Mouse (Mus musculus): ENCODE results near the gene Ifit1bl2. TPM values are rescaled to one million over a fixed set of nuclear protein-coding genes. Genes with fewer than 3 reads are reported as not detected.
"Not testable (repeated sequence)": the region's sequence is repeated elsewhere in the genome, so short reads cannot be mapped to it uniquely, and the experiment has no call there.

Gene Ifit1bl2
- total RNA-seq, 2 experiments from 2014 or later: 1.1 to 2.1 TPM

DNA sequence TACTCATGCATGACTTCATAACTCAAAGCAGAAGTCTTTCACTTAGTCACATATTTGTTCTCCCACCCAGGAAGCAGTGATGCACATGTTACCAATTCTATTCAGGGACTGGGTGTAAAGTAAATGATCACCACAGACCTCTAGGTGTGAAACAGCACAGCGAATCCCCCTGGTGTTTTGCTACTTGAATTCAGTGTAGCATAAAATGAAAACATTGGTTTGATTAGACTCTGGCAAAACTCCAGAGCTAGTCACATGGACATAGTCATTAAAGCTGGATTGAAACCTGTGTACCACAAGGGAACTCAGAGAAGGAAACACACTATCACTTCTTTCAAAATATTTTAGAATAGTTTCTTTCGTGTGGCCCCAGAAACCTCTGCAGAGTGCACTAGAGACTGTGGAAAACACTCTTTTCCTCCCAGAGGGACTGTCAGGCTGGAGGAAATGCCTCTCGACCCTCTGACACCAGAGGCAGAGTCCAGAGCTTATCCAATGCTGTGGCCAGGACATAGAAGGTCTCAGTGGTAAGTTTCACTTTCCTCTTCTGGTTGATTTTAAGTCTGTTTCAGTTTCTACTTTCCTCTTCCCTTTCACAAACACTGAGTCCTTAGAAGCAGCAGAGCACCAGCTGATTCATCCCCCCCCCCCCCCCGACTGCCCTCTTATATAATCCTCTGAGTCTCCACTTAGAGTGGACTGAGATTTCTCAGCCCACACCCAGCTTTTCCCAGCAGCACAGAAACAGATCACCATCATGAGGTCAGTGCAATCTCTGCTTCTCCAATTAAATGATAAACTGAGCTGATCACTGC is 33.1 kb downstream of the Ifit1bl2 start, which contains the start of gene Ifit3b:
Gene Ifit3b (plus strand): TSS at position 734 of the 815 bp plus-strand sequence.
- DNase-seq: peak; percentile 72 to 75

- no peak for DNase-seq
These were observed 35.1 kb downstream of the Ifit1bl2 start for GRCm38 (mm10) chr19:34605472-34605871.

GRCm38 (mm10) chr19:34601888-34602287 is 38.7 kb downstream of the Ifit1bl2 start, which contains the start of gene Ifit1bl1:
Gene Ifit1bl1 (minus strand): TSS chr19:34601956.
- DNase-seq: not testable (repeated sequence)

DNA sequence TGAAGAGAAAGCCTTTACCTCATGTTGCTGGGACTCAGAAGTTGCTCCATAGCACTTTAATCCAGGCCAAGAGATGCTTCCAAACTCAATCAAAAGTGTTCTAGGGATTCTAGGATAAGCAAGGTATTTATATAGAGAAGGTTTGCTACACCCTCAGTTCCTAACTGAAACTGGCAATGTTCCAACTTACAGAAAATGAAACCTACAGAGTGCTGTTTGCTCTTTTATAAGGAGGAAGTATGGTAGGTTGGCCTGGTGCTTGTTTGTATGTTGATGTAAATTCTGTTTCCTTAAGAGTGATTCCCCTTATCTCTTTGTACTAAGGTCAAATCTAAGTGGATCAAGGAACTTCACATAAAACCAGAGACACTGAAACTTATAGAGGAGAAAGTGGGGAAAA is 41.3 kb downstream of the Ifit1bl2 start:
- DNase-seq: not testable (repeated sequence)

DNA sequence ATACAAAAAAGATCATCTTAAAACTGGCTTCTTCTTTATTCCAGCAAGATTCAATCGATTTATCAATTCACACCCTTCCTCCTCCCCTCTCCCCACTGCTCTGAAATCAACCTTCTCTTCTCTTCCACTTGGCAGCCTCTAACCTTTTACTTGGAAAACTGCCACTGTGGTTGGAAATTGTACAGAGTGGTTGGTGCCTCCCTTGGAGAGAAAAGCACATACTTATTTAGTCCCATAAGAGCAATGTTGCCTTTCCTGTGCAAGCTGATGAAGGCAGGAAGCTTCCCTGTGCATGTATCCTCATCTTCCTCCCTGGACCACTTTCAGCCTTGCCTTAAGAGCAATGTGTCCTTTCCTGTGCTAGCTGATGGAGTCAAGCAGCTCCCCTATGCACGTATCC is 42.2 kb downstream of the Ifit1bl2 start:
- peak; percentile 82 to 86 for DNase-seq

DNA sequence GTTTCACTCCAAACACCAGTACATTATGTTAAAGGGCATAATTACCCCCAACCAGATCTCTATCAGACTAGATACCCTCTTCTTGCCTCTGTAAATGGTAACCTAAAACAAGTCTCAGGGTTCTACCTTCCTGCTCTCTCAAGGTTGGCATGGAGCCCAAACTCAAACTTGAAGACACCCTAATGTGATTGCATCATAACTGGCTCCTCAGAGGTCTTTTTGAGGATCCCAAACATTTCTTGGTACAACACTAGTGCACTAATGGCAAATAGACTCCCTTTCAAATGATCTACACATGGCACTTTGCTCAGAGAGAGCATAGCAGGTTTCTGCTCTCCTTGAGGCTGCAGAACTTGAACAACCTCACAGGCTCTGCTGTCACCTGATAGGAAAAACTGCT is 43.7 kb downstream of the Ifit1bl2 start:
- no peak for DNase-seq

GRCm38 (mm10) chr19:34594523-34594922 is 46.0 kb downstream of the Ifit1bl2 start:
- DNase-seq: not testable (repeated sequence)

DNA sequence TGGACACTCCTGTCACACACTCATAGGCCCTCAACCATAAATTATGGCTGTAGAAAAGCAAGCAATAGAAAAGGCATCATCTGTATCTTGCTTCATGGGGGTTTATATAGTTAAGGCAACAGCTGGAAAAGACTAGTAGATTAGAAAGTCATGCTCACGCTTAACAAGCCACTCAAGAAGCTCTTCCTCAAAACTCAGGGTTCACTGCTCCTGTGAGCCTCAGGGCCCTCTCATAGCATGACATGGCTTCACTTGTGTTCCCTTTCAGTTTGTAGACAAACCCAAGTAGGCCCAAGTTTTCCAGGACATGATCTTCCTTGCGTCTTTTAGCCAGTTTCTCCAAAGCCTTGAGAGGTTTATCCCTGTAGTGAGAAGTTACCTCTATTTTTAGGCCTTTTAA is 47.1 kb downstream of the Ifit1bl2 start:
- no peak for DNase-seq

GRCm38 (mm10) chr19:34588959-34589358 is 51.6 kb downstream of the Ifit1bl2 start:
- no peak for DNase-seq

DNA sequence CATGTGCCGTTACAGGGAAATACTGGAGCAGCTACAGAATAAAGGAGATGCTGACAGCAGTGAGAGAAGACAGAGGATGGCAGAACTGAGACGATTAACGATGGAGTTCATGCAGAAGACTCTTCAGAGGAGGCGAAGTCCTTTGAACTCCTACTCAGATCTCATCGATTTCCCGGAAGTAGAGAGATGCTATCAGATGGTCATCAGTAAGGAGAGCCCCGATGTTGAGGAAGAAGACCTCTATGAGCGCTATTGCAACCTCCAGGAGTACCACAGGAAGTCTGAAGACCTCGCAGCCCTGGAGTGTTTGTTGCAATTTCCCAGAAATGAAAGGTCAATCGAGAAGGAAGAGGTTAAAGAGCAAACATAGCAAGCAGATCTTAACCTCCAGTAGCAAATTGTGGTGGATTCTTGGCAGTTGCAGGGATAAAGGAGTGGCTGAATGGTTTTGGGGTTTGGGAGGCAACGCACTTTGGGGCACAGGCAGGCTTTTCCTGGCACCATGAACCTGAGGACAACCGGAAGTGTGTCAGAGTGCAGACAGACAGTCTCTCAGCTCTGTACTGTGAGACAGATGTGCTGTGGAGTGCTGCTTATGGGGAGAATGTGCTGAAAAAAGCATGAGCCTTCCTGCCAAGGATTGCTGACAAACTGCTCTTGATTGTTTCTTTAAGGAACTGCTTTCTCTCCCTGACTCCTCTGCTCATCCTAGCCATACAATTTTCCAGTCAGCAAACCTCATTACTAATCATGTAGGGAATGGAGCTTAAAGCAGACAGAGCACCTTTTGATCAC is 52.4 kb downstream of the Ifit1bl2 start:
- not testable (repeated sequence) for DNase-seq

DNA sequence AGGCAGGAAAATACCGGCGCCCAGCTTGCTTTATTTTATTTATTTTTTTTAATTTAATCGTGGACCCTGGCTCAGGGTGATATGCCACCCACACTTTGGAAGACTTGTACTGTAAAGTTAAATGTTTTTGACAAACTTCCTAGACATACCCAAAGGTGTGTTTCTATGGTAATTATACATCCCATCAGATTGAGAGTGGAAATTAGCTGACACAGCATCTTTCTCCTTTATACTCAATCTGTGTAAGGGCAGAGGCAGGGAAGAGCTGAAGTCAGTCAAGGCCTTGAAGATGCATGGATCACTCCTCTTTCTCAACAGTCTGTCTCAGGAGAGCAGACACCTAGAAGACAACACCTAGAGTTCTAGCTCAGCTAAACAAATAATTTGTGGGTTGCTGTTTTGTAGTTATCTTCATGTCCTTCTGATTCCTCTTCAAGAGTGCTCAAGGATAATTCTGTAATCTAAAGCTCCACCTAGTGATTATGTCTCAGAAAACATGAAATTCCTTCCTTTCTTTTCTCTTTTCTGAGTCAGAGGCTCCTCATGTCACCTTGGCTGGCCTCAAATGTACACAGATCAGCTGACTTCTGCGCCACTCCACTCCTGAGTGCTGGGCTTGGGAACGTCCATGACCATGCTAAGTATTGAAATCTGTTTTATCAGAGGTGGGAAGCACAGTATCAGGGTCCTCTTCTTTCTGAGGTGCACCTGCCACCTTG is 54.6 kb downstream of the Ifit1bl2 start:
- DNase-seq: not testable (repeated sequence)

DNA sequence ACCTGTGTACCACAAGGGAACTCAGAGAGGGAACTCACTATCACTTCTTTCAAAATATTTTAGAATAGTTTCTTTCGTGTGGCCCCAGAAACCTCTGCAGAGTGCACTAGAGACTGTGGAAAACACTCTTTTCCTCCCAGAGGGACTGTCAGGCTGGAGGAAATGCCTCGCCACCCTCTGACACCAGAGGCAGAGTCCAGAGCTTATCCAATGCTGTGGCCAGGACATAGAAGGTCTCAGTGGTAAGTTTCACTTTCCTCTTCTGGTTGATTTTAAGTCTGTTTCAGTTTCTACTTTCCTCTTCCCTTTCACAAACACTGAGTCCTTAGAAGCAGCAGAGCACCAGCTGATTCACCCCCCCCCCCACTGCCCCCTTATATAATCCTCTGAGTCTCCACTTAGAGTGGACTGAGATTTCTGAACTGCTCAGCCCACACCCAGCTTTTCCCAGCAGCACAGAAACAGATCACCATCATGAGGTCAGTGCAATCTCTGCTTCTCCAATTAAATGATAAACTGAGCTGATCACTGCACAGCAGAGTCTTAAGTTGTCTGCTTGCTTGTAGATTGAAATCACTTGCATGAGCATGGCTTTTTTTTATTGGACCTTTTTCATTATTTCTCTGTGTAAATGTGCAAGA is 57.3 kb downstream of the Ifit1bl2 start, which contains the start of gene Ifit3:
Gene Ifit3 (plus strand): TSS at position 406 of the 641 bp plus-strand sequence.
- DNase-seq: peak; percentile 50 to 68

GRCm38 (mm10) chr19:34582696-34583095 is 57.8 kb downstream of the Ifit1bl2 start:
- not testable (repeated sequence) for DNase-seq

- no peak for DNase-seq
These were observed 63.4 kb downstream of the Ifit1bl2 start for GRCm38 (mm10) chr19:34577121-34577520.

DNA sequence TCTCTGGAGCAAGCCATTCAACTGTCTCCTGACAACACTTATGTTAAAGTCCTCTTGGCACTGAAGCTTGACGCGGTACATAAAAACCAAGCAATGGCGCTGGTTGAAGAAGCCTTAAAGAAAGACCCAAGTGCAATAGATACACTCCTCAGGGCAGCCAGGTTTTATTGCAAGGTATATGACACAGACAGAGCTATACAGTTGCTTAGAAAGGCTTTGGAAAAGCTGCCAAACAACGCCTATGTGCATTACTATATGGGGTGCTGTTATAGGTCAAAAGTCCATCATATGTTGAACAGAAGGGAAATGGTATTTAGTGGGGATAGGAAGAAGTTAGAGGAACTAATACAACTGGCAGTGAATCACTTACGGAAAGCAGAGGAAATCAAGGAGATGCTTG is 66.9 kb downstream of the Ifit1bl2 start:
- DNase-seq: no peak

GRCm38 (mm10) chr19:34571080-34571479 is 69.5 kb downstream of the Ifit1bl2 start:
- no peak for DNase-seq

DNA sequence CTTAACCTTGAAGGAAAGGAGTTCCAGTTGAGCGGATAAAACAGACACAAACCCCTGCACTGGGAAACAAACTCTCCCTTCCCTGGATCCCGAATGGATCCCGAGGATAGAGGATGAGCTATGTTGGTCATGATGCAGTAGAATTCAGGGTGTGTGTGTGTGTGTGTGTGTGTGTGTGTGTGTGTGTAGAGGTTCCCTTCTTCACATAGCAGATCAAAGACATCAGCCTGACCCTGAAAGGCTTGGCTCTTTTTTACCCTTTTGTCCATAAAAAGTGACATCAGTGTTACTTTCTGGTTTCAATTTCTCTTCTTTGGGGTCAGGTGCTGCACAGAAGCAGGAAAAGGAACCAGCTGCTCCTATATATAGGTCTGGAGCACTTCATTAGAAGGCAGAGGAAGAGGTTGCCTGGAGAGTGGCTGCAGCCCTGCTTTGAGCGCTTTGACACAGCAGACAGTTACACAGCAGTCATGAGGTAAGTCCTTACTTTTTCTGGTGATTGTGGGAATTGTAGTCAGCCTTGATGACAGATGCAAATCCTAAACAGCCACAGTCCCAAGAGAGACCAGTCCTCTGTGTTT is 70.6 kb downstream of the Ifit1bl2 start:
- no peak for DNase-seq

DNA sequence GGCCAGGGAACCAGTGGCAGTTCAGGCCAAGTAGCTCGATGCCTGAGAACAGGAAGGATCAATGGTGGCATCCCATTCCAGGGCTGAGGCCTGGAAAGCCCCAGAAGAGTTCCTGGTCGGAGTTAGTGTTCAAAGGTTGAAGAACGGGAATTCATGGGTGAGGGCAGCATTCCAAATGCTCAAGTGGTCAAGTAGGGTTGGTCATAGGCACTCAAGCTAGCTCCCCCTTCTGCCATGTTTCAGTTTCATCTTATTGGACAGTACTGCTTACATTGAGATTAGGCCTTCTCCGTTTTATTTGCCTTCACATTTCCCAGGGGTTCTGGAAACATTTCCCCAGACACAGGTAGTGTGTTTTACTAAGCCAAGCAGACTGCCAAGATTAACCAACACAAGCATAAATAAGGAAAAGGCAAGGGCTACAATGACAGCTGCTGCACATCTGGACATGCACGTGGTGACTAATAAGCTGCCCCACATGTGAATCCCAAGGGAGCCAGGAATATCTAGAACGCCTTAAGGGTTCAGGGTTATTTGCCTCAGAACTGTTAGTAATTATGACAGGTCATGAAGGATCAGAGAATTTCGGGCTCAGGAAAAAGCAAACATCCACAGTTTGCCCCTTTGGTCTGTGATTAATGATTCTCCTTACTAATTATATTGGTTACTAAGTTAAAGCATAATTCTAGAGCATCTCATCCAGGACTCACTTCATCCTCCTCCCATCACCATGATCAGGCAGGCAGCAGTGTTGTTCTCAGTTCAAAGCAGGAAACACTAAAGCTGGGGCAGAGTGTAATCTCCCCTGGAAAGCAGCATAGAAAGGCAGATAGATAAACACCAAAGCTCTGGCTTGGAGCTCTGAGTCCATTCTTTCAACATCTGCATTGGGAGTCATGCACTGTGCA is 71.3 kb downstream of the Ifit1bl2 start:
- peak in 1 of 2 experiments; percentile 32 for DNase-seq

Data from heart, adult 18-20 months (tissue).